Mouse (Mus musculus) urinary bladder, postnatal 4 days (tissue): ENCODE results near the gene Ctnnbl1.

Source experiments
- DNase-seq, 2 experiments: peaks; one replicate each; pipeline ENCODE4 v3.0.0; 2021 to 2022; ENCODE audit warnings: low spot score in 2 of 2

Gene Ctnnbl1

DNA sequence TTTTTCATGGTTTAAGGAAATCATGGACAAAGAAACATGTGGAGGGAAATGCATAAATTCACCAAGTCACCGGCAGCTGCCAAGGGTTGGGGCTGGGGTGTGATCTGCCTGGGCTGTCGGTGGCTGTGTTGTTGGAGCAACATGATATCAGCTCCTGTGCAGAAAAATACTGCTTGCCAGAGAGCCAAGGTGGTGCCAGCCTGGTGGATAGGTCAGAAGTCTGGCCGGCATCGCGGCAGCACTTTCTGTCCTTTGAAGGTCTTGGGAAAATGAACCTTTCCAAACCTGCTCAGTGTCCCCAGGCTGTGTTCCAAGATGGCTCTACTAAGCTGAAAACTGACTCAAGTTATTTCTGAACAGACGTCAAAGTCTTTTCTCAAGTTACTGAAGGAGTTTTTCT, 133.0 kb downstream of the Ctnnbl1 start:
- DNase-seq, result no peak

DNA sequence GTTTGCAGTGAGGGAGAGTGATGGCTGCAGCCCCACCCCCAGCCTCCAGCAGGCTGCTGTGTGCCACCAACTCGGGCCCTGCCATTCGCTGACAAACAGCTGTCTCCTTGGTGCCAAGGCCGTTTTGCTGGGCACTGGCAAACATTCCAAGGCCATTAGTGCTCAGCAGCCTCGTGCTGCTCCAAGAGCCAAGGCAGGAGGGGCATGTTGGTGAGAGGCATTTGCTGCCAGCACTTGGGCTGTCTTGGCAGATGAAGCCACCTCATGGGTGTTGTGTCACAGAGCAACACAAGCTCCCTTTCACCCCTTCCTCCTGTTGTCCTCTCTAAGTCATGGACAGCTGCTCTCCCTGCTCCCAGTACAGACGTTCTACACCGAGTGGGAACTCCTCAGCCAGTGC, 136.0 kb downstream of the Ctnnbl1 start:
- DNase-seq, result peak in 1 of 2 experiments; percentile 22

DNA sequence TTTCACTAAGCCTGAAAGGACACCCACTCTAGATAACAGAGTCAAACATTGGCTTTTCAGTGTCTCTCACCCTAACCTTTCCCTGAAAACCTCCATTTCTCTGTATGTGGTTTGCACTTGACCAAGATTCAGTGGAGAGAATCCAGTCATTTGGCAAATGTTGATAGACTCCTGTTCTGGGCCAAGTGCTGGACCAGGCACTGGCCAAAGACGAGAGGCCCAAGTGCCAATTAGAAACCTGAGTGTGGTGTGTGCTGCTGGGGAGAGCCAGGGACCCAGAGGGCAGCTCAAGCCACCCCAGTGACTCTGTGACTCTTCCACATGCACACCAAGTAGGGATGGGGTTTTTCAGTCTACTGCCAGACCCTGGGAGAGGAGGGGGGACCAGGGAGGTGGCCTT, 136.5 kb downstream of the Ctnnbl1 start:
- no peak for DNase-seq

DNA sequence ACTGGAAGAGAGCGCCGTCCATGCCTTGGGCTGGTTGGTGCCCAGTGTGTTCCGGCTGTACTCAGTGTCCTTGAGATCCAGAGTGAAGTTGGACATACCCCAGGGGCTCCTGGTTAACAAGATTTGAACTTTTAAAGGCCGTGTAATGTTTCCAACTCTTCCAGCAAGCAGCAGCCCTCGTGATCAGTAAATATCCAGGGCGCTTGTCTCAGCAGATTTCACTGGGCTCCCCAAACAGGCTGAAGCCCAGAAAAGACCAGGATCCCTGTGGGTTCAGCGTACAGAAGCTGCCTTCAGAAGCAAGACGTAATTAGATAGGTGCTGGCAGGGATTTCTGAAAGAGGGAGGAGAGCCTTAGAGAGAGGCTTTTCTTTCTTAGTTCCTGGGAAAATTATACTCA, 137.9 kb downstream of the Ctnnbl1 start:
- DNase-seq, result no peak

DNA sequence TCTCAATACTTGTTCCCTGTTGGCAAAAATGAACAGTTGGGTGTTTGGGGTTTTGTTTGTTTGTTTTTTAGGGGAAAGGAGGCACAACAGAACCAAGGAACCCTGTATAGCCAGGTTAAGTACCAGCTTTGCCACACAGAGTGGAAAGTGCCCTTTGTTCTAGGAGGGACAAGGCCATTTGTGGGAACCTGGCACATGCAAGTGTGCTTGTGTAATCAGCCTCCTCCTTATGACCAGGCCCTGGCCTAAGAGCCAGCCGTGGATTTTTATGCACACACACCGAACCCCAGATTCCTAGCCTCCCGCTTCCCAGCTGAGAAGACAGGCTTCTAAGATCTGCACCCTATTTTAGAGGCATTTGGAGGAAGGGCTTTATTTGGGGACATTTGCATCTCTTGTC, 140.2 kb downstream of the Ctnnbl1 start:
- DNase-seq, result no peak

DNA sequence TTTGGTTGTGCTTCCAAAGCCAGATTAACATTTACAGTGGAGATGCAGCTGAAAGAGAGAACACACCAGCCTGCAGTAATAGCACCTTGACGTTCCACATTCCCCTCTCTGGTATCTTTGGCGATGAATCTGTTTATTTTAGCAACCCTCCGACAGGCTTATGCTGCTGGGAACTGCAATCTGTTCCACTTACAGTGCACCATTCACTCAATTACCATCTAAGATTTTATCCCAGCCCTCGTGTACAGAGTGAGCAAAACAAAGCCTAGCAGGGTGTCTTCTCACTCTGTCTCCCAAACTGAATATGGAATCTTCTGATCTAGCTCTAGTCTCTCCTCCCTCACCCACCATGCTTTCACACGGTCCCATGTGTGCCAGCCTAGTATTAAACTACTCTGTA, 140.8 kb downstream of the Ctnnbl1 start:
- no peak for DNase-seq

DNA sequence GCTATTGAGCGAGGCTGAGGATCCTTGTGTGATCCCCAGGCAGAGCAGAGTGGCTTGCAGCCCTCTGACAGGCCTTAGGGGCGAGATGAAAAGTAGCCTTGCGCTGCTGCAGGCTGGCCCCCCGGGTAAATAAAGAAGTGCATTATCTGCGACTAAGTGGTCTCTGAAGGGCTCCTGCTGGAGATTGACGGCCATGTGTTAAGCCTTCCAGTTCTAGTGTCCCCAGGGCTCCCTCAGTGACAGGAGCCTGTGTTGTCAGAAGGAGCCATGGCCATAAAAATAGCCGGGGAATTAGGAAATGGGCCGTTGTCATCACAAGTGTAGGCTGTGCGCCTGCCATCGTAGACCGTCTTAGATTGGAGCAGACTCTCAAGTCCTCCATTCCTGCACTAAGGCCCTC, 144.7 kb downstream of the Ctnnbl1 start:
- DNase-seq, result no peak

DNA sequence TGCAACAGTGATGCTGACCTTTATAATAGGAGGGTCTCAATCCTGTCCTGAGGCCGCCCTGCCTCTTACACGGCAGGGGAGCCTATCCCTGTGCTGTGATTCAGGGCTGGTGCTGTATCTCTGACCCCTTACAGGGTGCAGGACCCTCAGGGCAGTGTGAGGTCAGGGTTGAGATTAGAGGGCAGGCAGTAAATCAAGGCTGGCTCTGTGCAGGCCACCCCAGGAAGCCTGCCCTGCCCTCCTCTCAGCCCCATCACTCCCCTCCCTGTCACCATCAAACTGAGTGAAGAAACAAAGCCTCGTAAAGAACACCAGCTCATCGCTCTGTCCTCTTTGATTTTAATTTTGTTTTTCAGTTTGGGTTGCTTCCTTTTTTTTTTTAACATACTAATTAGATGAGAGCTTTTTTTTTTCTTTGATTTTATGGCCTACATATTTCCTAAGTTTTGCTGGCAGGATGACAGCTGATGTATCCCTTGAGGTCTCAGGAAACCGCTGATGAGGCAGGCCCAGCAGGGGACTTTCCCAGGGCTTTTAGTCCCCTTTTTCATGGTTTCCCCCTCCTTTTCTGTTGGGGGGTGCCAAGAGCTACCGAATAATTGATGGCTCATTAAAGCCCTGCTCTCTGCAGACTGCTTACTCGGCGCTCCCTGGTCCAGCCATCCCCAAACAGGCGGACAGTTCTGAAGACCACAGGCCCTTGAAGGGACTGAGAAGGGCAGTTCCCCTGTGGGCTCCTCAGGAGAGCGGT, 150.2 kb downstream of the Ctnnbl1 start:
- DNase-seq, result no peak

DNA sequence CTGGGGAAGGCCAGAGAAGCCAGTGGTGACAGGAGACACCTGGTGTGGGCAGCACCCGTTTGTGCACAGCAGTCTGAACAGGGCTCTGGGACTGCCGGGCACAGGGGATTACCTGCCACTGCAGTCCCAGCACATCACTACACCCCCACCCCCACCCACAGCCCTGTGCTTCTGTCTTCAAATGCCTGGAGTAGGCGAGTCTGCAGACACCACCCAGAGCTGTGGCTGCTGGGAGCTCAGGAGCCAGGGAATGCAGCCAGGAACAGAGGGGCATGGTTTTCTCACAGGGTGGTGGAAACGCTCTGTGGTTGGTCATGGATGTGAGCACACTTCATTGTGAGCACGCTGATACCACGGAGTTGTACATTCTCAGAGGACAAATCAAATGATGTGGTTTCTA, 154.0 kb downstream of the Ctnnbl1 start:
- no peak for DNase-seq

DNA sequence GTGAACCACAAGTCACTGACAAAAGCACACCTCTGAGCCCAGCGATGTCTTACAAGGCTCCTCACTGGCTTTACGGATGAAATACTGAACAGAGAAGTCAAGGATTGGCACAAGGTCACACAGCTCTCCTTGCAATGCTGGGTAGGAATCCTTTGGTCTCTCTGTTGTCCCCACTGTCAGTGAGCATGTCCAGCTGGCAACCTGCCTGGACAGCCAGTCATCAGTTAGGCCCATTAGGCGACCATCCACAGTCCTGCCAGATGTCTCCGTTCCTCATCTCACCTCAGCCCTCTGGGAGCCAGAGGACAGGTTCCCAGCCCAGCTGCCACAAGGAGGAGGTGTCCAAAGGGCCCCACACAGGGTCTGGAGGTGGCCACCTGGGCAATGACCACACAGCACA, 159.9 kb downstream of the Ctnnbl1 start:
- no peak for DNase-seq

DNA sequence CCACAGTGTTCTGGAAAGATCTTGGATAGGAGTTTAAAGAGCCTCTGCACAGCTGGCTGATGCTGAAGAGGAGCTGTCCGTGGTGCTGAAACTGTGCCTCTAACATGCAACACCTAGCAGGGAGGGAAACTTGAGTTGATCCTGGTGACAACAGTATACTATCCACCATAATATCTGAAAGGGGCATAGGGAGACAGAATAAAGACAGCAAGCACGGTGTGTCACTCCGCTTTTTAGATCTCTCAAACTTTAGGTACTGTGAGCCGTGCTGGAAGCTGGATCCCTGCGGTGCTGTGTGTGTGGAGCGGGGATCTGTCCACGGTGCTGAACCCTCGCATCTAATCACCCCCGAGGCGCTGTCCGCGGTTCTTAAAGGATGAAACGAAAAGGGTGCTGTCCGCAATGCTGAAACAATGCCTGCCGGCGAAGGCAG, 176.0 kb downstream of the Ctnnbl1 start:
- DNase-seq, result peak; percentile 76 to 90

DNA sequence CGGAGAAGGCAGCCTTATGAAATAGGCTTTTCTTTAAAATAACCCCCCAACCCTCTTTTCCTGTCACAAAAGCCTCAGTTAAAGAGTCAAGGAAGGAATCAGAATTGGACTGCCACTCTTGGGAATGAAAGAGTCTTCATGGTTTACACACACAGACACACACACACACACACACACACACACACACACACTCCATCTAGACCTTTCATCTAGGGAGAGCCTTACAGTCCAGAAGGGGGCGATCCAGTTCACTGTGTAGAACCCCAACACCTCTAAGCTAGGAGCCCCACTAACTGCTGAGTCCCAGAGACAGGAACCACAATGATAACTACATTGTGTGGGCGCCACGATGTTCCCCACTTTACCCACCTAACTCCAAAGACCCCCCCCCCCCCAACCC, 176.5 kb downstream of the Ctnnbl1 start:
- DNase-seq, result no peak

DNA sequence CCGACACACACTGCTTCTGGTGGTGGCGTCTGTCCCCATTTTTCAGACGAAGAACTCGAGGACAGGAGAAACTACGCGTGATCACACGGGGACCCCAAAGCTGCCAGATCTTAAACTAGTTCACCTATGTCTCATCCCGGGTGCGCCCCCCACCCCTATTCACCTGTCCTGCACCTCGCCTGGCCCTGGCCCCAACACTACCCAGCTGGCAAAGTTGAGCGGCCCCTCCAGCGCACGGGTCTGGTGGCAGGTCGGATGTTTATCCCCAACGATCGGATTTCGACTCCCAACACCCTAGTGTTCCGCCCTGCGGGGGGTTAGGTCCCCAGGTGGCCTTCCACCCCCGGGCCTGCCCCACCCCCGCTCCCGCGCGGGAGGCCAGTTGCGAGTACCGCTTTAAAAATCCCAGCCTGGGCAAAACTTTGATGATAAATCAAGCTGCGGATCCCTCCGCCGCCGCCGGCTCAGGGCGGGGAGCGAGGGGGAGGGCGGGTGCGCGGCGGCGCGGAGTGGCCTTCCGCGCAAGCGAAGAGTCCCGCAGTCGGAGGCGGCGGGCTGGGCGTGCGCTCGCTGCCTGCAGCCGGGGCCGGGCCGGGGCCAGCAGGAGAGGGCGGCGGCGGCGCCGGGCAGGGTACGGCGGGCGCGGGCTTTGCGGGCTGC, 177.0 kb downstream of the Ctnnbl1 start, which contains the start of gene Vstm2l:
Vstm2l (plus strand) TSS at position 549 of the 660 bp plus-strand sequence.
- DNase-seq, result no peak

DNA sequence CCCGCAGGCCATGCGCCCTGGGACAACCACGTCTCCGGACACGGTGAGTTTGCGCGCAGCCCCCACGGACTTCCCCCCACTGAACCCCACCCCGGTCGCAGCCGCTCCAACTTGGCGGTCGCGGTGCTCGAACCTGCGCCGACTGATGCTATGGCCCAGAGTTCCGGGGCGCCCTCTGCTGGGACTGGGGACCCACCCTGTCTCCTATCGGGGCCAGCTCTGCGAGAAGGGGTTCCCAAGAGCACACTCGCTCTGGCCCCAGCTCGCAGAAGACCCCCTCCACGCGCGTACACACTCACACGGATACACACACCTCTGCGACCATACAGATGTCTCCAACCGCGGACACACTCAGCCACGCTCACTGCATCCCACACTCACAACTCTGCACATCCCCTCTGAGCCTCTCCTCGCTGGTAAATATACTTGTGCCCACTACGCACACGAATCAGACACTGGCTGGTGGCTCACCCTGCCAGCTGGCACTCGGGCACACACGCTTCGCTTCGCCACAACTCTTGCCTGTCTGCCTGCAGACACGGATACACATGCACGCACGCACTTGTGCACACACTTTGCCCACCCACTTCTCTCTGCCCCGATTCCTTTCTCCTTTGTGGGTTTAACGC, 177.8 kb downstream of the Ctnnbl1 start:
- DNase-seq, result no peak

DNA sequence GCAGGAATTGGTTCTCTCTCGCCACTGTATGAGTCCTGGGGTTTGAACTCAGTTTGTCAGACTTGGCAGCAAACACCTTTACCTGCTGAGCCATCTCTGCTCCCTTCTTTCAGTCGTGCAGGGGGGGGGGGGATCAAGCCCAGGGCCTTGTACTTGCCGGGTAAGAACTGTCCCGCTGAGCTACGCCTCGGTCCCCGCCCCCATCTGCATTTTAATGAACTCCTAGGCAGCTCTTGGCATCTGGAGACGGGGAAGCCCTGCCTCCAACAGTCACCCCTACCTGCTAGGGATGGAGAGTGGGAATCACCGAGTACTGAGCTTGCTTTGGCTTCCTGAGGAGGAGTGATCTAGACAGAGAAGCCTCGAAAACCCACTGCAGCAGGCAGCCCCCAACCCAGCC, 181.3 kb downstream of the Ctnnbl1 start:
- DNase-seq, result no peak

DNA sequence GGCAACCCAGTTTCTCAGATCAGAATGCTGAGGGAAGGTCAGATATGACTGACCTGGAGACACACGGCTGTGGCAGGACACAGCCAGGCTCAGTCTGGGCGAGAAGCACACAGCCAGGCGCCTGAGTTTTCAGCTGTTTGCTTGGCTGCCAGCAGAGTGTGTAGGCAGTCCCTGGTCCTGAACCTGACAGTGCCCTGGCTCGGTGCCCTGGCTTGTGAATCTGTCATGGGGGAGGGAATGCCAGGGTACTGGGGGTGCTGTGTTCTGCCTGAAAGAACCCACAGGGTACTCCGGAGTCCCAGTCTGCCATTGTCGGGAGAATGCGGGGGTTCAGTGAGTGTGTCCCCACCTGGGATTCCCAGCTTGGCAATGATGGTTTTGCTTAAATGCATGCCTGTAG, 184.3 kb downstream of the Ctnnbl1 start:
- no peak for DNase-seq

DNA sequence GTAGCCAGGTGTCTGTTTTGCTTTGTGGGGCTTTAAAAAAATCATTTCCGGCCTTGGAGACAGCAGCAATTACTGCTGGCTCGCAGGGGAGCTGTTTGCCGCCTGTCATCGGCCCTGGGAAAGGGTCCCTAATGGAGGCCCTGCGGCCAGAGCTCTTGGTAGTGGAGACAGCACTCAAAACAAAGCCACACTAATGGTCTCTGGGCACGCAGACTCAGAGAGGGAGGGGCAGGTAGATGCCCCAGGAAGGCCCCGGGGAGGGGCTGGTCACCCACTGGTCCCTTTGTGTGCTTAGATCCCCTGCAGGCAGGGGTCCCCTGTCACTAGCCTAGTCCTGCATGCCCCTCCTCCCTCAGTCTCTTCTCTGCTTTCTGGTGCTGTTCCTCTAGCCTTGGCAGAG, 186.2 kb downstream of the Ctnnbl1 start:
- DNase-seq, result no peak

DNA sequence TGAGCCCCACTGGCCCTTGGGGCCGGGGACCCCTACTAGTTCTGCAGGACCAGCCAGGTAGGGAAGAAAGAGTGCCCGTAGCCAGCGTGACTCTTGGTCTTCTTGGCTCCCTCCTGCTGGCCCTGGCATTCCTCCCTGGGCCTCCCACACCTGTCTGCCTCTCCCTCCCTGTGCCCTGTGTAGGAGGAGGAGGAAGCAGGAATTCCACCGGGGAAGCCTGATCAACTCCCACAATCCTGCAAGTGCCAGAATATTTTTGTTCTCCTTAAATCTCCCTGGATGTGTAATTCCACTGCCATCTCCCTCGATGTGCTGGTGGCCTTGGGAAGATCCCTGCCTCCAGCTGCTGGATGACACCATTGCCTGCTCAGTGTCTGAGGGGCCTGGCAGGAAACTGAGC, 187.3 kb downstream of the Ctnnbl1 start:
- DNase-seq, result no peak

DNA sequence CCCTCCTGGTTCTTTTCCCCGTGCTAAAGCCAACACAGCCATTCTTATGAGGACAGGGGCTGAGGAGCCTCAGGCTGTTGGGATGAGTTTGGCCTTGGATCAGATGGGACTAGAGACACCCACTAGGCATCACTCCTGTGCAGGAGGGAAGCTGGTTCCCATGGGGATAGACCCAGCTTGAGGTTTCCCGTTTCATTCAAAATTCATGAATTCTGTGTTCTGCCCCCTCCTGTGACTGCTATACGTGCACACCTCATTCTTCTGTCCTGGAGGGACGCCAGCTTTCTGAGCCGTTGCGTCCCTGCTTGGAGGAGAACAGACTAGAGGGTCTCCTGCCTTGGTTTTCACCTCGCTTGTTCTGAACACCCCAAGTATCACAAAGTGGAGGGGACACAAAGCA, 189.3 kb downstream of the Ctnnbl1 start:
- no peak for DNase-seq

DNA sequence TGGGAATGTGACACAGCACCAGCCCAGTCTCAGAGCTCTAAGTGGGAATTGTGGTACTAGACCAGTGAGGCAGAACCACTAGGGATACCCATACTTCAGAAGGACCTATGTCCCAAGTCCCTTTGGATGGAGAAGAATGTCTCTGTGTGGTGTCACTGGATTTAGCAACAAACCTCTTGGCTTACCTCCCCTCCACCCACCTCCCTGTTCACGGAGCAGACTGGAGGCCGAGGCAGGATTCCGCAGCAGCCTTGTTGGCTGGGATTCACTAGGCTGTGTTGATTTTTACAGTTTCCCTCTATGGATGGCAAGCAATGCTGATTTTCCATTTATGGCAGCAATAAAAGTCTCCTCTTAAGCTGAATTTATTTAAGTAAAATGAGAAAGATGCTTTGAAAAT, 189.7 kb downstream of the Ctnnbl1 start:
- DNase-seq, result no peak

DNA sequence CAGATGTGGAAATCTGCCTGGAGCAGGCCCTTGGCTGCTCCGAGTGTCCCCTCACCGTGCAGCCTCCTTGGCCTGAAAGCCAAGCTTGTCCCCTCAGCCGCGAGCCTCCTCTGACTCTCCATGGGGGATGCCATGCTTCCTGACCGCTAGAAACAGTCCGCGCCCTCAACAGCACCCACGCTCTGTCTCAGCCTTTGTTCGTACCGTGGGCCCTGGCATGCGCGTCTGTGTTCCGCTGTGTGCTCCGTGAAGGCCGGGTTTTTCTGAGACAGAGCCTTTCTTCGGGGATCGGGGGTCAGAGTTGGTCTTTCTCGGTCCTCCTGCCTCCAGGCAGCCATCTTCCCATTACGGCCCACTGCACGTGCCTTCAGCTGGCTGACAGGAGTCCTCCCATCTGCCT, 190.2 kb downstream of the Ctnnbl1 start:
- DNase-seq, result no peak

DNA sequence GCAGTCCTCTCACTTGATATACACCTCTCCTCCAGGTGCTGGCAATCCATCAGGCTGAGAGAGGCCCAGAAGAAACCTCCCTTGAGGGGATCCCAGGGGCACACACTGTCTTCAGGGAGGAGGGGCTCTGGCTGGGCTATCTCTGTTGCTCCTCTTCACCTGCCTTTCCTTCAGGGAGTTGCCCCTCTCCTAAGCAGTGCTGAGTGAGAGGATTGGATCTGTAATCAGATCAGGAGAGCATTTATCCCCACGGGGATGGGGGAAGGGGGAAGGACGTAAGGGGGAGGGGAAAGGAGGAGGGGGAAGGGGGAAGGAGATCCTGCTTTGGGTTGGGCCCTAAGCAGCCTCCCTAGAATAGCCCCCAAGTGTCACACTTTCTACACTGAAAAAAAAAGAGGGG, 190.6 kb downstream of the Ctnnbl1 start:
- DNase-seq, result no peak

DNA sequence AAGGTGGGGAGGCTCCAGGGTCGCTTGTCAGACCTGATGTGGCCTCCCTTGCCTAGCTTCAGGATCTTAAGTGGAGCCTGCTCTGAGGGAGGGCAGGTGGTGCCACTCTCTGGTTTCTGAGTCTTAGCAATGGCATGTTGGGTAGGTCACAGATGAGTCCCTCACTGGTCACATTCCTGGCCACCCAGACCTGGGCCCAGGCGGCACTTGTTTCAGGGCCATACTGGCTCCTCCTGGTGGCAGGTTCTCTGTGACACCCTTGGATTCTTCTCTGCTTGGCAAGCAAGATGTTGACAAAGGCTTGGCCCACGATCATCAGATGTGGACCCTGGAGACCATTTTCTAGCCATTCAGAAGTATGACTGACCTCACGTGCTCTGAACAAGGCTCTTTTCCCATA, 195.5 kb downstream of the Ctnnbl1 start:
- DNase-seq, result no peak
